Comparison of ENCODE assay signal across 10 mouse cellular contexts in genomic region chr13:21268262-21268661, GRCm38 (mm10). TPM values are rescaled to one million over a fixed set of nuclear protein-coding genes. Genes with fewer than 3 reads are reported as not detected.
DNase-seq lines count a peak whose midpoint lies in the region; ATAC-seq lines count a peak whose summit lies in the region.
"Had no signal": no experiment of that assay in that cellular context is flagged by ENCODE, and none has a peak within 500 bp of the region (broad histone marks: within the 10 kb centered on the region; RNA-seq: fewer than 3 reads in every experiment).

No protein-coding gene starts in this region.

- ATAC-seq in liver, embryonic 11.5 days (replicated peaks; ENCODE audit: low FRiP score) = peak; percentile 46; the same call in 1 of the 2 replicates
- no peak for ATAC-seq in hindbrain, embryonic 14.5 days (ENCODE audit: low FRiP score)
- ATAC-seq in neural tube, embryonic 14.5 days (ENCODE audit: low read depth) = no peak

- H3K27ac ChIP-seq in liver, embryonic 11.5 days (ENCODE audit: low read depth, low read length) = no peak overlapping the region
- no peak overlapping the region for H3K27ac ChIP-seq in hindbrain, embryonic 14.5 days
- H3K27ac ChIP-seq in neural tube, embryonic 14.5 days (ENCODE audit: low read depth, low read length) = no peak overlapping the region

- H3K9ac ChIP-seq in liver, embryonic 11.5 days (ENCODE audit: low read depth, low read length) = peak overlapping the region; percentile 46; the same call in 1 of the 2 replicates
- H3K9ac ChIP-seq in hindbrain, embryonic 14.5 days = no peak overlapping the region
- no peak overlapping the region for H3K9ac ChIP-seq in neural tube, embryonic 14.5 days (replicated peaks; ENCODE audit: low read depth, low read length)

- H3K4me1 ChIP-seq in liver, embryonic 11.5 days (replicated peaks; ENCODE audit: control insufficient read depth, insufficient read depth, low read length) = 0 out of 2 replicates have a peak, but pooled peaks cover 5% of the 10 kb centered on the region
- H3K4me1 ChIP-seq in hindbrain, embryonic 14.5 days (replicated peaks; ENCODE audit: control insufficient read depth, insufficient read depth, low read length) = 0 out of 2 replicates have a peak, but pooled peaks cover 3% of the 10 kb centered on the region
- no peaks in the 10 kb centered on the region for H3K4me1 ChIP-seq in neural tube, embryonic 14.5 days (ENCODE audit: control insufficient read depth, insufficient read depth, low read length)

- no peaks in the 10 kb centered on the region for H3K36me3 ChIP-seq in liver, embryonic 11.5 days (ENCODE audit: control insufficient read depth, insufficient read depth, low read length)
- no peaks in the 10 kb centered on the region for H3K36me3 ChIP-seq in hindbrain, embryonic 14.5 days (replicated peaks; ENCODE audit: control insufficient read depth, insufficient read depth)
- no peaks in the 10 kb centered on the region for H3K36me3 ChIP-seq in neural tube, embryonic 14.5 days (ENCODE audit: control insufficient read depth, insufficient read depth, low read length)

- DNase-seq in liver, embryonic 11.5 days (ENCODE audit: low spot score) = no peak
- no peak for DNase-seq in liver
- DNase-seq in embryo, embryonic 10.5 days (ENCODE audit: low spot score) = peak; percentile 79
- no peak for DNase-seq in hindbrain, embryonic 14.5 days (ENCODE audit: low spot score)
- DNase-seq in thymus, postnatal 25 days = no peak
- no peak for DNase-seq in lung, postnatal 36 days
- no peak for DNase-seq in cerebellum, adult 11-12 months
- DNase-seq: cerebellum, postnatal 14 days had no signal

- H3K4me3 ChIP-seq in liver, embryonic 11.5 days (ENCODE audit: low read depth, low read length) = peak overlapping the region; percentile 44
- H3K4me3 ChIP-seq in hindbrain, embryonic 14.5 days (replicated peaks; ENCODE audit: low read length) = peak overlapping the region; percentile 8; the same call in 1 of the 2 replicates
- H3K4me3 ChIP-seq in neural tube, embryonic 14.5 days (ENCODE audit: low read depth, low read length) = no peak overlapping the region

- H3K4me2 ChIP-seq in liver, embryonic 11.5 days = peak overlapping the region; percentile 78
- H3K4me2 ChIP-seq in hindbrain, embryonic 14.5 days (replicated peaks) = peak overlapping the region; percentile 29; the same call in 1 of the 2 replicates
- H3K4me2 ChIP-seq in neural tube, embryonic 14.5 days (ENCODE audit: low read depth, low read length) = peak overlapping the region; percentile 29

- H3K27me3 ChIP-seq in liver, embryonic 11.5 days (replicated peaks; ENCODE audit: control insufficient read depth, insufficient read depth, low read length) = peaks cover 3% of the 10 kb centered on the region; the same call in 1 of the 2 replicates
- peaks cover 27% of the 10 kb centered on the region; the same call in 1 of the 2 replicates for H3K27me3 ChIP-seq in hindbrain, embryonic 14.5 days (ENCODE audit: control insufficient read depth, insufficient read depth, low read length)
- no peaks in the 10 kb centered on the region for H3K27me3 ChIP-seq in neural tube, embryonic 14.5 days (ENCODE audit: control insufficient read depth, insufficient read depth, low read length)

- whole genome bisulfite sequencing in liver, embryonic 11.5 days = 2% methylated on average over 1 of the region's 1 CpGs
- 7% methylated on average over 1 of the region's 1 CpGs for WGBS in hindbrain, embryonic 14.5 days
- 2% methylated on average over 1 of the region's 1 CpGs for WGBS in neural tube, embryonic 14.5 days

- no peaks in the 10 kb centered on the region for H3K9me3 ChIP-seq in liver, embryonic 11.5 days (ENCODE audit: control insufficient read depth, low read length)
- no peaks in the 10 kb centered on the region for H3K9me3 ChIP-seq in hindbrain, embryonic 14.5 days (ENCODE audit: control insufficient read depth, low read length)
- H3K9me3 ChIP-seq in neural tube, embryonic 14.5 days (ENCODE audit: control insufficient read depth, low read length) = no peaks in the 10 kb centered on the region

RNA-seq across cellular contexts. Expression of gene Gpx5, which starts 24.3 kb away (rescaled TPM):
- polyA plus RNA-seq in liver, embryonic 11.5 days (2014; fragmentation: Nextera tagmentation; extraction: Ambion mirVana) = not detected in 2 replicates
- polyA plus RNA-seq in hindbrain, embryonic 14.5 days (2014; fragmentation: Nextera tagmentation; extraction: Ambion mirVana) = not detected in 2 replicates
- not detected in 2 replicates for polyA plus RNA-seq in neural tube, embryonic 14.5 days (2014; fragmentation: Nextera tagmentation; extraction: Ambion mirVana)
- polyA plus RNA-seq: liver, adult 2 months had no signal

RNA-seq across cellular contexts. Expression of gene Gpx6, which starts 43.7 kb away (rescaled TPM):
- not detected in 2 replicates for polyA plus RNA-seq in liver, embryonic 11.5 days (2014; fragmentation: Nextera tagmentation; extraction: Ambion mirVana)
- polyA plus RNA-seq in hindbrain, embryonic 14.5 days (2014; fragmentation: Nextera tagmentation; extraction: Ambion mirVana) = 0.15 TPM in 1 of 2 replicates, not detected in the other
- 0.35 TPM in 1 of 2 replicates, not detected in the other for polyA plus RNA-seq in neural tube, embryonic 14.5 days (2014; fragmentation: Nextera tagmentation; extraction: Ambion mirVana)
